Comparison of ENCODE assay signal across 15 mouse cellular contexts in genomic region chr5:36897999-36898398, GRCm38 (mm10). TPM values are rescaled to one million over a fixed set of nuclear protein-coding genes. Genes with fewer than 3 reads are reported as not detected.
"Had no signal": no experiment of that assay in that cellular context is flagged by ENCODE, and none has a peak within 500 bp of the region (broad histone marks: within the 10 kb centered on the region; RNA-seq: fewer than 3 reads in every experiment).

No protein-coding gene starts in this region.

- H3K9ac ChIP-seq: liver, embryonic 14.5 days; liver, postnatal 0 days; lung, embryonic 14.5 days; midbrain, embryonic 12.5 days; midbrain, embryonic 15.5 days; neural tube, embryonic 12.5 days had no signal

- H3K27me3 ChIP-seq: midbrain, embryonic 15.5 days; neural tube, embryonic 12.5 days had no signal

- H3K9me3 ChIP-seq: midbrain, embryonic 12.5 days; midbrain, embryonic 15.5 days; neural tube, embryonic 12.5 days had no signal

- DNase-seq: kidney, postnatal 25 days; liver, postnatal 0 days; lung, embryonic 14.5 days; thymus, adult 18-20 months; thymus, postnatal 36 days had no signal

- ATAC-seq: liver, postnatal 0 days; lung, postnatal 0 days; midbrain, embryonic 15.5 days had no signal

- H3K36me3 ChIP-seq: midbrain, embryonic 12.5 days; midbrain, embryonic 15.5 days; neural tube, embryonic 12.5 days had no signal

- H3K4me2 ChIP-seq: liver, embryonic 11.5 days; lung, embryonic 14.5 days; midbrain, embryonic 12.5 days; midbrain, embryonic 15.5 days; neural tube, embryonic 12.5 days had no signal

- H3K27ac ChIP-seq: kidney, postnatal 0 days; liver, embryonic 14.5 days; macrophage; midbrain, embryonic 12.5 days; midbrain, embryonic 15.5 days; neural tube, embryonic 12.5 days had no signal

- H3K4me3 ChIP-seq: midbrain, embryonic 12.5 days; midbrain, embryonic 15.5 days; neural tube, embryonic 12.5 days had no signal

RNA-seq across cellular contexts. Expression of gene Ppp2r2c, which starts 29.7 kb away (rescaled TPM):
- total RNA-seq: megakaryocyte, adult 5-6 weeks had no signal
- polyA plus RNA-seq: kidney, embryonic 14.5 days; liver, embryonic 14.5 days; liver, postnatal 0 days; lung, postnatal 0 days; macrophage had no signal
